In genomic region chr4:47597586-47597985, GRCm38 (mm10) we compare ENCODE assay signal across 13 mouse cellular contexts.
DNase-seq lines count a peak whose midpoint lies in the region; ATAC-seq and TF ChIP-seq lines count a peak whose summit lies in the region.
"Had no signal": no experiment of that assay in that cellular context is flagged by ENCODE, and none has a peak within 500 bp of the region (broad histone marks: within the 10 kb centered on the region; RNA-seq: fewer than 3 reads in every experiment).

No protein-coding gene starts in this region.

- no peak overlapping the region for H3K9ac ChIP-seq in hindbrain, postnatal 0 days (replicated peaks; ENCODE audit: low read length)
- H3K9ac ChIP-seq in hindbrain, embryonic 16.5 days (ENCODE audit: low read depth, low read length), result no peak overlapping the region
- H3K9ac ChIP-seq: hindbrain, embryonic 14.5 days; liver, embryonic 15.5 days; midbrain, embryonic 12.5 days had no signal

- peak; percentile 22; the same call in 1 of the 2 replicates for ATAC-seq in hindbrain, postnatal 0 days
- no peak for ATAC-seq in hindbrain, embryonic 16.5 days
- peak; percentile 71 for ATAC-seq in cerebellum, adult (ENCODE audit: insufficient number of reproducible peaks, low FRiP score, low TSS enrichment)

- H3K27ac ChIP-seq in hindbrain, postnatal 0 days, result no peak overlapping the region
- H3K27ac ChIP-seq in hindbrain, embryonic 16.5 days (ENCODE audit: low read depth, low read length), result no peak overlapping the region
- H3K27ac ChIP-seq: hindbrain, embryonic 14.5 days; liver, embryonic 15.5 days; midbrain, embryonic 12.5 days; stomach, postnatal 0 days had no signal

- H3K27me3 ChIP-seq in hindbrain, postnatal 0 days (ENCODE audit: insufficient read depth, low read length), result no peaks in the 10 kb centered on the region
- H3K27me3 ChIP-seq in hindbrain, embryonic 16.5 days (replicated peaks; ENCODE audit: control insufficient read depth, insufficient read depth, low read length), result no peaks in the 10 kb centered on the region
- H3K27me3 ChIP-seq: liver, embryonic 15.5 days; midbrain, embryonic 12.5 days had no signal

- H3K4me3 ChIP-seq in hindbrain, postnatal 0 days (ENCODE audit: low read length), result no peak overlapping the region
- no peak overlapping the region for H3K4me3 ChIP-seq in hindbrain, embryonic 16.5 days (ENCODE audit: low read length)
- H3K4me3 ChIP-seq: liver, embryonic 15.5 days; midbrain, embryonic 12.5 days had no signal

- H3K4me1 ChIP-seq in hindbrain, postnatal 0 days (ENCODE audit: insufficient read depth, low read length), result no peaks in the 10 kb centered on the region
- H3K4me1 ChIP-seq in hindbrain, embryonic 16.5 days (ENCODE audit: control insufficient read depth, insufficient read depth, low read depth, low read length), result no peaks in the 10 kb centered on the region
- H3K4me1 ChIP-seq: liver, embryonic 15.5 days; midbrain, embryonic 12.5 days had no signal

- 47% methylated on average over 7 of the region's 7 CpGs for WGBS in hindbrain, postnatal 0 days
- 59% methylated on average over 7 of the region's 7 CpGs for WGBS in hindbrain, embryonic 16.5 days

- no peak overlapping the region for H3K4me2 ChIP-seq in hindbrain, postnatal 0 days (ENCODE audit: low read depth, low read length)
- H3K4me2 ChIP-seq in hindbrain, embryonic 16.5 days (ENCODE audit: low read length), result no peak overlapping the region
- H3K4me2 ChIP-seq: hindbrain, embryonic 14.5 days; liver, embryonic 15.5 days; midbrain, embryonic 12.5 days had no signal

- H3K36me3 ChIP-seq in hindbrain, postnatal 0 days (ENCODE audit: insufficient read depth, low read length), result no peaks in the 10 kb centered on the region
- no peaks in the 10 kb centered on the region for H3K36me3 ChIP-seq in hindbrain, embryonic 16.5 days (ENCODE audit: control insufficient read depth, insufficient read depth, low read length)
- H3K36me3 ChIP-seq: liver, embryonic 15.5 days; midbrain, embryonic 12.5 days had no signal

- H3K9me3 ChIP-seq in hindbrain, postnatal 0 days (ENCODE audit: low read length), result no peaks in the 10 kb centered on the region
- H3K9me3 ChIP-seq in hindbrain, embryonic 16.5 days (ENCODE audit: control insufficient read depth, low read length), result no peaks in the 10 kb centered on the region
- H3K9me3 ChIP-seq: liver, embryonic 15.5 days; midbrain, embryonic 12.5 days had no signal

- DNase-seq in hindbrain, postnatal 0 days (ENCODE audit: low spot score), result peak; percentile 40
- DNase-seq in ES-CJ7 (ENCODE audit: low read depth, low spot score), result peak; percentile 4
- peak; percentile 76 to 80 for DNase-seq in cerebellum, postnatal 25 days
- DNase-seq in adrenal gland, adult 8-10 months, result no peak
- no peak for DNase-seq in MN1 (ENCODE audit: low spot score)
- DNase-seq in urinary bladder, postnatal 4 days (ENCODE audit: low spot score in 2 of 2), result no peak
- DNase-seq: heart, postnatal 10 days had no signal

- no peak for TF ChIP-seq CTCF in hindbrain, postnatal 0 days (IDR thresholded peaks at IDR 0.05; ENCODE audit: low read depth)

Comparison
In these comparisons a context has a peak if more than half of its experiments do, and no peak if none do; other contexts are left out.
1. DNase-seq: peak in hindbrain, postnatal 0 days (single experiment), ES-CJ7 (single experiment) and cerebellum, postnatal 25 days (2 of 2); none in adrenal gland, adult 8-10 months (single experiment), MN1 (single experiment) and urinary bladder, postnatal 4 days (0 of 2).